Mouse (Mus musculus) kidney, adult 2 months (tissue): ENCODE data around the gene Gm6034. TPM values are rescaled to one million over a fixed set of nuclear protein-coding genes. Genes with fewer than 3 reads are reported as not detected.
"Not testable (repeated sequence)": the region's sequence is repeated elsewhere in the genome, so short reads cannot be mapped to it uniquely, and the experiment has no call there.

ENCODE experiments used
- DNase-seq: peaks from one replicate; pipeline ENCODE4 v3.0.0; 2021
- H3K27ac ChIP-seq: fragments of 200-500 bp; 2 replicates; pipeline ENCODE4 v1.5.1; 2012; ENCODE audit warnings: low read depth, low read length, control low read depth, inconsistent platforms; ENCODE audit not compliant: insufficient read depth
- H3K27me3 ChIP-seq: fragments of 200-500 bp; replicated peaks from 2 replicates; pipeline ENCODE4 v1.6.1; 2012; ENCODE audit warnings: mild to moderate bottlenecking, moderate library complexity, low read length, inconsistent platforms; ENCODE audit not compliant: control insufficient read depth, insufficient read depth
- H3K36me3 ChIP-seq: fragments of 200-500 bp; 2 replicates; pipeline ENCODE4 v1.6.1; 2012; ENCODE audit warnings: mild to moderate bottlenecking, moderate library complexity, low read length, inconsistent platforms; ENCODE audit not compliant: control insufficient read depth, insufficient read depth
- H3K4me1 ChIP-seq: fragments of 200-500 bp; 2 replicates; pipeline ENCODE4 v1.6.1; 2011; ENCODE audit warnings: low read length; ENCODE audit not compliant: control insufficient read depth, insufficient read depth
- H3K4me3 ChIP-seq: fragments of 200-500 bp; 2 replicates; pipeline ENCODE4 v1.5.1; 2011; ENCODE audit warnings: mild to moderate bottlenecking, low read depth, low read length, control low read depth; ENCODE audit not compliant: insufficient read depth
- CTCF ChIP-seq: fragments of 200-500 bp; conservative IDR thresholded peaks from 2 replicates; pipeline ENCODE4 v1.5.1; 2011; ENCODE audit warnings: low read depth, mild to moderate bottlenecking, control low read depth, low read length, moderate library complexity, mixed read lengths; ENCODE audit not compliant: insufficient read depth, insufficient read length
- POLR2A ChIP-seq: fragments of 200-500 bp; IDR thresholded peaks from one replicate; pipeline ENCODE4 v1.6.1; 2011; ENCODE audit warnings: low read depth, low read length, control low read depth
- WGBS: fragments of 180-500 bp; shearing (Covaris S2); methylation state at CpG from one replicate; pipeline ENCODE4 v1.1.7; 2018; 5-methylcytosine and 5-hydroxymethylcytosine counted together
- polyA plus RNA-seq: library from polyadenylated mRNA; depleted of rRNA; stranded (reverse); fragments of >200 nt; gene quantifications from 2 replicates; pipeline ENCODE4 v1.2.3, GENCODE M21; 2012

Gene Gm6034
- polyA plus RNA-seq, 1 experiment: not detected

DNA sequence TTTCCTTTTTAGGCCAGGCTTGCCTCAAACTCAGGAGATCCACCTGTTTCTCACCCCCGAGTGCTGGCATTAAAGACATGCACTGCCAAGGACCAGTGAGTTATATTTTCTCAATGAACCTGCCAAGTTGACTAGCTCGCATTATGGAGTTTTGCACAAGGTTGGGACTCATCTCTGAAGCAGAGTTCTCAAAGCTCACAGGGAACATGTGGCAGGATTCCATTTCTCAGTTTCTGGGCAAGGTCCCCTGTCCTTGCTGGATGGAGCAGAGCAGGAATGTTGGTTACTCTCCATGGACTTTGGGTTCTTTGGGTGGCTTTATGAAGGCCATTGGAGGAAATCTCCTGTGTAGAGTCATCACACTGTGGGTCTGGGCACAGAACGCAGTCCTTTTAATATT lies 525 bp downstream of the Gm6034 start:
- H3K27me3 ChIP-seq: no peaks in the 10 kb centered on the region
- H3K4me3 ChIP-seq: peak overlapping the region; percentile 68
- peak; percentile 62 for DNase-seq
- no peaks in the 10 kb centered on the region for H3K36me3 ChIP-seq
- H3K4me1 ChIP-seq: peaks cover 5% of the 10 kb centered on the region; the same call in 1 of the 2 replicates
- TF ChIP-seq CTCF (no peak), POLR2A (no peak)
- peak overlapping the region; percentile 92 for H3K27ac ChIP-seq
- 55% methylated on average over 3 of the region's 3 CpGs for WGBS

DNA sequence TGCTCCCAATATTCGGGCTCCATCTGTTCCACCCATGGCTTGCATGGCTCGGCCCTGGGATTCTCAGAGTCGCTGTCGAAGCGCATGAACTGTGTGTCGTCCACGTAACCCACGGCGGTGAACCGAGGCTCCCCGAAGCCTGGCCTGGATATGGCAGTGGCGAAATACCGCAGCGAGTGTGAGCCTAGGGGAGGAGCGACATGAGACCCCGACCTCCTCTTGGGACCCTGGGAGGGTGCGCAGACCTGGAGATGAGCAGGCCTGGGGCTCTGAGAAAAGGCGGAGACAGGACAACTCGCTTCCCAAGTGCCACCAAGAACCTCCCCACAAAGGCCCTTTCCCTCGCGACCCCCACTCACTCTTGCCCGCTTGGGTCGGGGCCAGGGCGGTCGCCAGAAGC lies 15.2 kb downstream of the Gm6034 start:
- H3K4me3 ChIP-seq, H3K36me3 ChIP-seq, H3K27me3 ChIP-seq, DNase-seq, H3K4me1 ChIP-seq: not testable (repeated sequence)
- H3K27ac ChIP-seq: peak overlapping the region; percentile 28
- 93% methylated on average over 24 of the region's 25 CpGs for WGBS

DNA sequence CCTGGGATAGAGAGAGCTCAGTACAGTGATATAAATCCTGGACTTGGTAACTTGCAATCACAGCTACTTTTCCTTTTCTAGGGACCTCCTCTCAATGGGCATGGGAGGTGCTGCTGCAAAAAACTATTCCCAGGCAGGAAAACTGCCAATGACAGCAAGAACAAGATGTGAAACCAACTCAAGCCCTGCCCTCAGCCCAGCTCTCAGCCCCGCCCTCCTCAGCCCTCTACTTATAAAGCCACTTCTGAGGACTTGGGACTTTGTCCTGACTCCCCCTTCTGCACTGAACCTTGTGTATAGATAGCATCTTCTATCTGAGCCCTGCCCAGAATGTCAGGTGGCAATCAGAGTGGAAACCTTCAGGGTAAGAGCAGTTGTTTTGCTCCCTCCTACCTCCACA lies 15.6 kb downstream of the Gm6034 start, which contains the start of gene Gm11127:
Gm11127 (minus strand) TSS at position 10 of the 400 bp plus-strand sequence.
- DNase-seq: peak; percentile 70
- H3K27ac ChIP-seq: peak within 1 kb of the TSS; percentile 56
- 32% methylated on average over 1 of the region's 1 CpGs for WGBS
- H3K4me1 ChIP-seq, H3K4me3 ChIP-seq, H3K27me3 ChIP-seq, H3K36me3 ChIP-seq: not testable (repeated sequence)

DNA sequence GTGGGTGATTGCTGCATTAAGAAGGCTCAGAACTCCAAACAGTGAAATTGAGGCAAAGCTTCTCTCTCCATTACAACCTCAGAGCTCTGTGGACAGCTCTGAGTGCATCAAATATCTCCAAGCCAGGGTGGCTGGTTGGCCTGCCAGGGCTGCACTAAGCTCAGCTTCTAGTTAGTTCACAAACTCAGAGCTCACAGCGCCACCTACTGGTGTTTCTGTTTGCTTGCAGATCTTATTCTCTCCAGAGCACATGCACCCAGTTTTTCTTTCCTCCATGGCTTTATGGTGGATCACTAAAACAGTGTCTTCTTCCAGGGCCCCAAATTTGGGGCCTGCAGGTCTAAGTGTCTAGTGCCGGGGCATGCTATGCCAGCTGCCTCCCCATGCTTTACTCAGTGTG lies 18.1 kb downstream of the Gm6034 start:
- Histone ChIP-seq H3K27ac (no peak overlapping the region), H3K4me1 (peaks cover 6% of the 10 kb centered on the region; the same call in 1 of the 2 replicates), H3K4me3 (no peak overlapping the region), H3K27me3 (no peaks in the 10 kb centered on the region), H3K36me3 (no peaks in the 10 kb centered on the region)
- peak; percentile 91 for DNase-seq
- WGBS: 14% methylated on average over 2 of the region's 2 CpGs
- peak; percentile 76 for TF ChIP-seq CTCF
- no peak for TF ChIP-seq POLR2A

DNA sequence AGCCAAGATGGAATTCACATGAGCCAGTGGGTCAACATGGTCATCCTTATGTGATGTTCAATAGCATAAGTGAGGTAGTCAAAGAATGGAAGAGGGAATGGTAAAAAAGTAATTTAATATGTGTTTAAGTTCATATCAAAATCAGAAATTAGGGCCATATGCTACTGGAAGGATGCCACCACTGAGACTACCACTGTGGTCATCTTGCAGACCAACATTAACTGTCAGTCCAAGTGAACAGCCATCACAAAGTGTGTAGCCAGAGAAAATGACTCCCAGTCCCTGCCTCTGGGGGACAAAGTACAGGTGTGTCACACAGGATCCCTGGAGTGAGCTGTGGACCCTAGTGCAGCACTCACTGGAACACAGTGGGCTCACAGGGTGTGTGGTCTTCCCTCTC lies 39.1 kb downstream of the Gm6034 start:
- DNase-seq, H3K4me1 ChIP-seq, H3K27ac ChIP-seq, H3K36me3 ChIP-seq, H3K27me3 ChIP-seq, H3K4me3 ChIP-seq: not testable (repeated sequence)

DNA sequence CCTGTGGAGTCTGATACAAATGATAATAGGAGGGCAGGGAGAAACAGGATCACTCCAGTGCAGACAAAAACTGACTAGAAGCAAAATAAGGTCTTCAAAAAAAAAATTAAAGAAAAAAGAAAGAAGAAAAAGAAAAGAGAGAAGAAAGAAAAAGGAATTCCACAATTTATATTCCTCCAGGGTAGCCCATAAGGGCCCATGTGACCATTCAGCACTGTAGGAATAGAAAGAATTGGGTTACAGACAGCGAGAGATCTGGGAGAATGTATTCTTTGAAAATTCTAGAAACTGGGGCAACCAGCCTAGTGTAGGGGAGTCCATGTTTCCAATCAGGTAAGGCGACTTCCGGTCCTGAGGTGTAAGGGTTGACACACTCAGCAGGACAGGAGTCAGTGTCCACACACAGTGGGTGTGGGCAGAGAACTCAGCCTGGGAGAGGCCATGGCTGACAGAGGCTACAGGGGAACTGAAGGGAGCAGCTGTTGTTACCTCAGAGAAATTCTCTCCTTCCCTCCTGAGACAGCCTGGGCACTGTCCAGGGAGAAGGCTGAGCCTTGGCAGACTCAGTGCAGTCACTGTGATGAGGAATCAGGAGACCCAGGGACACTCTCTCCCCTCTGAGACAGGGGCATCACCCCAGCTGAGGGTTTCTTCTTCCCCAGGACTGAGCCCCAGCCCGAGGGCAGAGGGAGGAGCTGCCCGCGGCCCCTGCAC lies 39.9 kb downstream of the Gm6034 start:
- not testable (repeated sequence) for H3K36me3 ChIP-seq, H3K4me1 ChIP-seq, H3K27me3 ChIP-seq, DNase-seq, H3K27ac ChIP-seq
- 38% methylated on average over 6 of the region's 6 CpGs for WGBS
- peak overlapping the region; percentile 77; the same call in 1 of the 2 replicates for H3K4me3 ChIP-seq

DNA sequence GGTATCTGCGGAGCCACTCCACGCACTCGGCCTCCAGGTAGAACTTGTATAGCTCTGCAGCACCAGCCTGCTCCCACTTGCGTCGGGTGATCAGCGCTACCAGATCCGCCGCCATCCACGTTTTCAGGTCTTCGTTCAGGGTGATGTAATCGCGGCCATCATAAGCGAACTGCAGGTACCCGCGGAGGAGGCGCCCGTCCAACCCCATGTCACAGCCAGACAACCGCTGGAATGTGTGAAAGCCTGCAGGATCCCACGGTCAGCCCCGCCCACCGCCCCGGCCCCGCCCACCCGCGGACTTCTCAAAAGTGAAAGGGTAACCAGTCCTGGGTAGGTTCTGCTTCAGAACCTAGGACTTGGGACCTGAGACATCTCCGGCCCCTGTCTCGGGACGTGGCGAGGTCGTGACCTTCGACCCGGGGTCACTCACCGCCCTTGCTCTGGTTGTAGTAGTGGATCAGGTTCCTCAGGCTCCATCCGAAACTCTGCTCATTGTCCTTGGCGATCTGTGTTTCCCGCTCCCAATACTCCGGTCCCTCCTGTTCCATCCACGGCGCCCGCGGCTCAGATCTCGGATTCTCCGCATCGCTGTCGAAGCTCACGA lies 40.6 kb downstream of the Gm6034 start:
- TF ChIP-seq POLR2A (no peak), CTCF (no peak)
- no peaks in the 10 kb centered on the region for H3K27me3 ChIP-seq
- no peaks in the 10 kb centered on the region for H3K36me3 ChIP-seq
- H3K4me3 ChIP-seq: peak overlapping the region; percentile 77
- DNase-seq: peak; percentile 82
- H3K27ac ChIP-seq: no peak overlapping the region
- no peaks in the 10 kb centered on the region for H3K4me1 ChIP-seq
- WGBS: 1% methylated on average over 46 of the region's 46 CpGs
